Mouse (Mus musculus) macrophage (primary cell): ENCODE data around the gene Mymk. TPM values are rescaled to one million over a fixed set of nuclear protein-coding genes. Genes with fewer than 3 reads are reported as not detected.

ENCODE experiments used
- H3K27ac ChIP-seq: fragments of 350-480 bp; formaldehyde crosslinking; 2 replicates; pipeline ENCODE4 v1.9.0; 2021
- H3K36me3 ChIP-seq: fragments of 350-480 bp; formaldehyde crosslinking; 2 replicates; pipeline ENCODE4 v1.9.0; 2021; ENCODE audit errors: inconsistent target
- H3K4me3 ChIP-seq: fragments of 350-480 bp; formaldehyde crosslinking; 2 replicates; pipeline ENCODE4 v1.9.0; 2021; ENCODE audit errors: inconsistent target
- H3K79me2 ChIP-seq: fragments of 350-480 bp; formaldehyde crosslinking; 2 replicates; pipeline ENCODE4 v1.9.0; 2021; ENCODE audit errors: inconsistent target
- WGBS: methylation state at CpG from one replicate; pipeline ENCODE4 v1.1.7; 2026; ENCODE audit warnings: inconsistent platforms; ENCODE audit not compliant: missing documents; 5-methylcytosine and 5-hydroxymethylcytosine counted together
- polyA plus RNA-seq: library from polyadenylated mRNA; stranded (reverse); fragments of 250-400 nt; gene quantifications from 3 replicates; pipeline ENCODE4 v1.2.4, GENCODE M21; 2018; ENCODE audit warnings: inconsistent platforms

The Mymk gene
- polyA plus RNA-seq, 1 experiment from 2014 or later: not detected

DNA sequence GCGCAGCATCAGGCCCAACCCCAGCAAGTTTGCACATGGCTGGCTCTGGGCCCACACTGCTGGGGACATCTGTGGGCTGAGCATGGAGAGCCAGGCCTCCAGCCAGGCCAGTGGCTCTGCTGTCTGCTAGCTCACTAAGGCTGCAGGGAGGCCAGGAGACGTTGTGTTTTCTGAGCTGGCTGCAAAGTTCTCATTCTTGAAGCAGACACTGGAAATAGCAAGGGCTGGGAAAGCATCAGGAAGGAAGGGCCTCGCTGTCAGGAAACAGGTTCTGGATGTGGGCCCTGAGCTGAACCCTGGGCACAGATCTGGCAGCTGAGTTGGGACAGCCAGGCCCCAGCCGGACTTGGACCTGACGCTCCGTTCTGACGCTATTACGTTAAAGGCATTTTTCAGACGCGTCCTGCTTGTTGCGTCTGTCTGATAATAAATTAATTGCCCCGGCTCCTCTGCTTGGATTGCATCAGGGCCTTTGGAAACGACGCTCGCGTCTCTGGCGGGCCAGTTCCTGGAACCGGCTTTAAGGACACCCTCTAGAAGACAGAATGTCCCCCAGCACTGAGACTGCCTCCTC, 16.2 kb upstream of the Mymk start:
- no peak overlapping the region for H3K4me3 ChIP-seq
- H3K79me2 ChIP-seq: no peaks in the 10 kb centered on the region
- 22% methylated on average over 18 of the region's 18 CpGs for WGBS
- H3K27ac ChIP-seq: no peak overlapping the region
- no peaks in the 10 kb centered on the region for H3K36me3 ChIP-seq

DNA sequence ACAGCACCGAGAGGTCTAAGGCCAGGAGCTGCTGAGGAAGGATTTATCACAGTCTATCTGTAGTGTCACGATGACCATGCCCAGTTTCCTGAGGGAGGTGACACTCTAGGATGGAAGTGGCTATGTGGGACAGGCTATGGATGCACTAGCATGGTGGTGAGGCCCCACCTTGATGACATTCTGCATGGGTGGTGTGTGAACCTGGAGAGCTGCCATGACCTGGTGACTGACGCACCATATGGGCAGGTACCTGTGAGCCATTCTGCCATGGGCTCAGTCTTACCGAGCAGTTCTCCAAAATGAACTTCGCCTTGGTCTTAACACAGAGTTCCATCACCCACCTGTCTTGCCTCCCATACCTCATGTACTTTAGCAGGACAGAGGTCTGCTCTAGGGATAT, 15.6 kb upstream of the Mymk start:
- Histone ChIP-seq H3K36me3 (no peaks in the 10 kb centered on the region), H3K79me2 (no peaks in the 10 kb centered on the region), H3K4me3 (no peak overlapping the region), H3K27ac (no peak overlapping the region)
- whole genome bisulfite sequencing: 85% methylated on average over 5 of the region's 5 CpGs

DNA sequence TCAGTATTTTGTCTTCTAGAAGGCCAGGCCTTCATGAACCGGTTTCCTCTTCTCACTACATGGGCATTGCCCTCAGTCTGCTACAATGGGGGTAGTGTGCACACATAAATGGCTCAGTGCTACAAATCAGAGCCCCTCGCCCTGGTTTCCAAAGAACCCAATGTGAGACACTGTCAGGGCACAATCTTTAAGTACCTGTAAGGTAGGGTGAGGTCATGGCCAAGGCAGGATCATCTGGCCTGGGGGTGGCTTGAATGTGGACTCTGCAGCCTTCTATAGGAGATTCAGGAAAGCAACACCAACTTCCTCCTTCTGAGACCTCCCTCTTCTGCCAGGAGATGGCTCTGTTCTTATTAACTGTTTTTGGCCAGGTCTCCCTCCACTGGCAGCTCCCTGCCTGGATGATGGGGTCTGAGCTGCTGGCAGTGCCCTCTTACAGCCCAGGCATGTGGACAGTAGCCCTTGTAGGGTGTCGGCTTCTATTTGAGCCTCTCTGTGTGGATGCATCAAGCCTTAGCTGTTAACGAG, 14.6 kb upstream of the Mymk start:
- Histone ChIP-seq H3K79me2 (no peaks in the 10 kb centered on the region), H3K4me3 (no peak overlapping the region), H3K27ac (no peak overlapping the region), H3K36me3 (no peaks in the 10 kb centered on the region)
- WGBS: 60% methylated on average over 4 of the region's 4 CpGs

DNA sequence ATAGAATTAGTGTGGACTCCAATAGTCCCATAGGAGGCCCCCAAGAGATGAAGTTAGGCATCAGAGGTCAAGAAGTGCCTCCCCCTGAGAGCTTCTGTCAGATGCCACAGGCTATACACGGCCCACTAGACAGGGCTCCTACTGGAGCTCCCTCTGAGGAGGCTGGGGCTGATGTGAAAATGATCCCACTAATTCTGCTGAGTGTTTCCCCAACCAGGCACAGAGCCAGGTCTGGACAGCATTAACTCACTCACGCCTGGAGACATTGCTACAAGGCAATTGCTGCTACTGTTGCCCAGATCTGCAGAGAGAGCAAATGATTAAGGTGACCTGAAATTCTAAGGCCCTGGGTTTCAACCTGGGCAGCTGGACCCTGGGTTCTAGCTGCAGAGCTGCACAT, 13.8 kb upstream of the Mymk start:
- 52% methylated on average over 2 of the region's 2 CpGs for whole genome bisulfite sequencing
- no peak overlapping the region for H3K27ac ChIP-seq
- no peak overlapping the region for H3K4me3 ChIP-seq
- no peaks in the 10 kb centered on the region for H3K36me3 ChIP-seq
- H3K79me2 ChIP-seq: no peaks in the 10 kb centered on the region

DNA sequence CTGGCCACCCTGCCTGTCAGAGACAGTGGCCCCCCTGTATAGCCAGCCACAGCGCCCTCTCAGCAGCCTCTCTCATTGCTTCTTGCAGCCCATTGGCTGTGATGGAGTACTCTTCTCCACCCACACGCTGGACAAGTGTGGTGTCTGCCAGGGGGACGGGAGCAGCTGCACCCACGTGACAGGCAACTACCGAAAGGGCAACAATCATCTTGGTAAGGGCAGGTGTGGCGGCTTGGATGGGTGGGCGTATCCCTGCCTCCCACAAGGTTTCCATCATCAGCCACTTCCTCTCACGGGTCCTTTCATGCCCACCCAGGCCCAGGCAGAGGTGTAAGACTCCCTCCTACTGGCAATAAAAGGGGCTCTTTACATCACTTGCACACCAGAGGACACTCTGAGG, 13.0 kb upstream of the Mymk start:
- Histone ChIP-seq H3K4me3 (no peak overlapping the region), H3K36me3 (no peaks in the 10 kb centered on the region), H3K27ac (no peak overlapping the region), H3K79me2 (no peaks in the 10 kb centered on the region)
- WGBS: 71% methylated on average over 8 of the region's 8 CpGs

DNA sequence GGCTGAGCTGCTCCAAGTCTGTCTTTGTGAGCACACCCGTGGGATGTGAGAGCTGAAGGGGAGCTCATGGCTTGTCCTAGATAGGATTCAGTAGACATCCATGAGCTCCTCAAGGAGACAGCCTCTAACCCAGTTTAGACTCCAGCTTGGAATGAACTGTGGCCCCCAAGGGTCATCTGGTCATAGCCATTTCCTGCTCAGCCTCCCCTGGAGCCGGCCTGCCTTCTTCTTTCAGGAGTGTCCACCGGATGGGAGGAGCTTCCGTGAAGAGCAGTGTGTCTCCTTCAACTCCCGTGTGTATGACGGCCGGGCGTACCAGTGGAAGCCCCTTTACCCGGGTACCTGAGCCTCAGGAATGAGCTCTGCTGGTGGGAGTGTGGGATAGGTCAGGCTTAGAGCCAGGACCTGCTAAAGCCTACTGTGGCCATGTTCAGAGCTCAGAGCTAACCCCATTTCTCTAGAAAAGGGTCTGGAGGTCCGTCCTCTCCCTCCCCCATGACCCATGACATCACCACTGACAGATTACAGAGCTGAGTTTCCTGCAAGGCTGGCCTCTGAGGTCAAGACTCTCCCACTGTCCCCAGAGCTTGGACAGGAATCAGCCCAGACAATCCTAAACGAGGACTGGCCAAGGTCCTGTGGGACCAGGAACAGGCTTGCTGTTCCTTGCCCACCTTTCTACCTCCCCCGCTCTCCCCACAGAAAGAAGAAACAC, 11.9 kb upstream of the Mymk start:
- WGBS: 87% methylated on average over 12 of the region's 12 CpGs
- Histone ChIP-seq H3K4me3 (no peak overlapping the region), H3K27ac (no peak overlapping the region), H3K36me3 (no peaks in the 10 kb centered on the region), H3K79me2 (no peaks in the 10 kb centered on the region)

DNA sequence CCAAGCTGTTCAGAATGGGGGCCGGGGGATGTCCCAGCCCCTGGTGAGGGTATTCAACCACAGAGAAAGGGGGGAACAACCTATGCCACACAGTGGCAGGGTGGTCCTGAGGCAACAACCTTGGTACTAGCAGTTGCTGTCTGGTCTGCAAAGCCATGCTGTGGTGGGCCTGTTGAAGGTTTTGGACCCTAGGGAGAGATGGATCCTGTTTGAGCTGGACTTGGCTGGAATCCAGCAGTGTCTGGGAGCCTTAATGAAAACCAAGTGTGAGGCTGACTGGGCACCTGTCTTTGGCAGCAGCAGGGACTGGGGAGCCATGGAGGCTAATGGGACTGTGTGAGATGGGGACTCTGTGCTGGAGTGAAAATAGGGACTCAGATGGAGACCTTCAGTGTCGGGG, 7.7 kb upstream of the Mymk start:
- Histone ChIP-seq H3K79me2 (no peaks in the 10 kb centered on the region), H3K27ac (no peak overlapping the region), H3K4me3 (no peak overlapping the region), H3K36me3 (no peaks in the 10 kb centered on the region)
- WGBS: 75% methylated on average over 2 of the region's 2 CpGs

DNA sequence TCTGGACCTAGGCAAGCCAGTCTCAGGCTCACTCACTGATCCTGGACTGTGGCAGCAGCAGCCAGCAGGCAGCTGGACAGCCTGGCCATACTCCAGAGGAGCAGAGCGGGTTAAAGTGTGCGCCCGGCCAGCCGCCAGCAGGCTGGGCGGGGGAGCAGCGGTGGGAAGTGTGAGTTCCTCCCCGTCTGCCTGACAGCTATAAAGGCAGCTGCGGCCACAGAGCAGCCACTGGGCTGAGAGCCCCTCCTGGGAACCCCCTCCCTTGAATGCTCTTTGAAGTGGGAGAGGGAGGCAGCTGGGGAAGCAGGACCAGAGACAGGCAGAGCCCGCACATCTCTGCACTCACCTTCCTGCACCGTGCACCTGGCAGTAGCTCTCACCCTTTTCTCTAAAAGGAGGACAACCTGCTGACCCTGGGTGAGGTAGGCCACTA, 7.2 kb upstream of the Mymk start, which contains the start of gene Adamtsl2:
Gene Adamtsl2 (plus strand): TSS at position 228 of the 433 bp plus-strand sequence.
- Histone ChIP-seq H3K36me3 (no peaks in the 10 kb centered on the region), H3K27ac (no peak within 1 kb of the TSS)
- 2% methylated on average over 10 of the region's 10 CpGs for WGBS

DNA sequence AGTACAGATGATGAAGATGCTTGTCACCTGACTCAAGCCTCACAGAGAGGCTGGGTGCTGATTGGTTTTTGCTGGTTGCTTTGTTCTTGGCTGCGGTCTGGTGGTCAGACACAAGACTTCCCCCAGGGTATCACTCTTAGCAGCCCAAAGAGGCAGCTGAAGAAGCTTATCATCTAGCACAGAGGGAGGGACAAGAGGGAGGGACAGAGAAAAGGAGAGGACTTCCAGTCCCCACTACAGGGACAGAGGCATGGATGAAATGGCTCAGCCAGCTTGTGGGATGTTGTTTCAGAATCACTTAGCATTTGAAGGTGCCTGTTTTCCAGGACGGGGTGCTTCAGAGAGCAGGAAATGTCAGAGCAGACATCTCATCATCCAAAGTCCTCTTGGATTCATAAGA, 6.3 kb upstream of the Mymk start:
- 50% methylated on average over 2 of the region's 2 CpGs for WGBS
- Histone ChIP-seq H3K4me3 (no peak overlapping the region), H3K27ac (no peak overlapping the region), H3K36me3 (no peaks in the 10 kb centered on the region), H3K79me2 (no peaks in the 10 kb centered on the region)

More for the DNA sequence above, 7.2 kb upstream of the Mymk start, which contains the start of gene Adamtsl2:
- H3K79me2 ChIP-seq: no peaks in the 10 kb centered on the region
- no peak within 1 kb of the TSS for H3K4me3 ChIP-seq

DNA sequence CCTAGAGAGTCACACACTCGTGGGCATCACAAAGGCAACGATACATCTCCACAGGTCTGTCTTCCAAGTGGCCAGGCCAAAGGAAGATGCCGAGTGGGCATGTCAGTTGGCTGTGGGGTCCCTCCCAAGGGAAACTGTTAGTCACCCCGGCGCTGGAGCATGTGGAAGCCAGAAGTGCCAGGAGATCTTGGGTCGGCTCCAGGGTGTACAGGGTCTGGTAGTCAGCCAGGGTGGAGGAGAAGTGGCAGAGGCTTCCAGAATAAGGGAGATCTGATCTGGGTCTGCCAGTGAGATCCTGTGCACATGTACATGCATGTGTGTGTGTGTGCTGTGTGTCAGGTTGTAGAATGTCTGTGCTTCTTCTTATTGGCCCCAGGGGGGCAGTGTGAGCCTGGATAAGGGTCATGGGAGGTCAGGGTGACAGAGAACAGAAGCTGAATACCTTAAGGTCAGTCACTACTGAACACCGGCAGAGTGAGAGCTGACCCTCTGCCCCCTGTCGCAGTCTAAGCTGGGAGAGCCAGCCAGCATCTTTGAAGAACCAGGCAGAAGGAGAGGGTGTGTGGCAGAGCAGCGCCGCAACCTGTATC, 5.8 kb upstream of the Mymk start:
- Histone ChIP-seq H3K36me3 (no peaks in the 10 kb centered on the region), H3K4me3 (no peak overlapping the region), H3K27ac (no peak overlapping the region), H3K79me2 (no peaks in the 10 kb centered on the region)
- 86% methylated on average over 10 of the region's 10 CpGs for WGBS

DNA sequence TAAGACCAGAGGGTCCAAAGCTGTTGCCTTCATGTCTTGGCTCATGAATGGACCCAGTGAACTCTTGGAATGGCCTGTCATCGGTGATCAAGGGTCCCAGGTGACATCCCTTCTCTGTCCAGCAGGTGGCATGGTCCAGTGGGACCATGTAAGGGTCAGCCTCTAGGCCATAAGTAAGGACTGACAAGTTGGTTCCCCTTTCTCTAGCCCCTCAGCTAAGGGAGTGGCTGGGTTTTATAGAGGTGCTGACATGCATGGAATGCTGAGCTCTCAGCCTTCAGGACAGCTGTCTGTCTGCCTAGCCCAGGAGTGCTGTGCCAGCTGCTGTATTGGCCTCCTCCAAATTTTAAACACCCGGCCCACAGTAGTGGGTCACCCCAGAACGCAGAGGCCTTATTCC, 3.5 kb upstream of the Mymk start:
- H3K79me2 ChIP-seq: no peaks in the 10 kb centered on the region
- H3K36me3 ChIP-seq: no peaks in the 10 kb centered on the region
- H3K27ac ChIP-seq: no peak overlapping the region
- WGBS: 51% methylated on average over 3 of the region's 3 CpGs
- H3K4me3 ChIP-seq: no peak overlapping the region

DNA sequence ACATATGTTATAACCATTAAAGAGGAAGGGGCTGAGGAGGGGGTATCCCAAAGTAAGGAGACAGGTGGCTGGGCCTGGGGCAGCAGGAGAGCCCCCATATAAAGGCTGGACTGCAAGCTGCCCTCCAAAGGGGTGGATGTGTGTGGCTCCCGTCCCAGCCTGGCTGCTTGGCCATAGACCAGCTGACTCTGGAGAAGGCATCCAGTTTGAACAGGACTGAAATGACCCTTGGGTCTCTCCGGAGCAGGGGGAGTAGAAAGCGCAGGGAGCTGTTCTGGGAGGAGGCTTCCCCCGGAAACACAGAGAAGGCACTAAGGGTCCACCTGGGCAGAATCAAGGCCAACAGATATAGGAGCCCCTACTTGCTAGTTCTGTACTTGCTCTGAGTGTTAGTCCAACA, 2.8 kb upstream of the Mymk start:
- Histone ChIP-seq H3K36me3 (no peaks in the 10 kb centered on the region), H3K27ac (no peak overlapping the region), H3K4me3 (no peak overlapping the region), H3K79me2 (no peaks in the 10 kb centered on the region)
- 90% methylated on average over 4 of the region's 4 CpGs for WGBS

DNA sequence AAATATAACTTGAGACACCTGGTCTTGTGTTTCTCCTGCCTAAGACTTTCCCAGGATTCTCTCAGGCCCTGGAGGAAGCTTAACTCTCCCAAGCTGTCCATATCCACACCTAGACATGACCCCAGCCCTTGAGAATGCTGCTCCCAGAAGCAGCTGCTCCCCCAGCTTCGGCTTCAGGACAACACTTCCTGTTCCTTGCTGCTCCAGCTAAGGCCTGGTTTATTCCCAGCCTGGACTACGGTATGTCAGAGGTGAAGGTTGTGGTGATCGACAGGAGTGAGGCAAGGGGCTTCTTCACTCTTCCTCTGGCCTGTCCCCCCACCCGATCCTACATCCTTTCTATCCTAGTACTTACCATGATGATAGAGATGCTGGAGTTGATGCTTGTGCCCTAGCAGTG, 1.4 kb upstream of the Mymk start:
- 92% methylated on average over 4 of the region's 4 CpGs for WGBS
- Histone ChIP-seq H3K27ac (no peak overlapping the region), H3K36me3 (no peaks in the 10 kb centered on the region), H3K4me3 (no peak overlapping the region), H3K79me2 (no peaks in the 10 kb centered on the region)

DNA sequence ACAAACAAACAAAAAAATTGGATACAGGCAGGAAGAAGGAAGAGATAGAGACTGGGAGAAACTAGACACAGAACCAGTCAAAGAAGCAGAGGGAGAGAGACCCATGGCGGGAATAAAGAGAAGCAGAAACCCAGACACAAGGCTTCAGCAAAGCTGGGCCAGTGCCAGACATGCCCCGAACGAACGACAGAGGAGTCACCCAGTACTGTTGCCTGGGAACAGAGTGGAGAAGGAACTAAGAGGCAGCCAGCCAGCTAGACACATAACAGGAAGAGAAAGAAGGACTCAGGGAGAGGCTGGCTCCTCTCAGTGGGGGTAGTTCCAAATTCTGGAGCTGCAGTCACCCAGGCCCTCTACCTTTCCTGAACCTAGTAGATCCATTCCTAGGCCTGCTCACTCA, 842 bp downstream of the Mymk start:
- H3K4me3 ChIP-seq: no peak overlapping the region
- no peaks in the 10 kb centered on the region for H3K79me2 ChIP-seq
- WGBS: 2% methylated on average over 4 of the region's 4 CpGs
- no peaks in the 10 kb centered on the region for H3K36me3 ChIP-seq
- H3K27ac ChIP-seq: no peak overlapping the region

DNA sequence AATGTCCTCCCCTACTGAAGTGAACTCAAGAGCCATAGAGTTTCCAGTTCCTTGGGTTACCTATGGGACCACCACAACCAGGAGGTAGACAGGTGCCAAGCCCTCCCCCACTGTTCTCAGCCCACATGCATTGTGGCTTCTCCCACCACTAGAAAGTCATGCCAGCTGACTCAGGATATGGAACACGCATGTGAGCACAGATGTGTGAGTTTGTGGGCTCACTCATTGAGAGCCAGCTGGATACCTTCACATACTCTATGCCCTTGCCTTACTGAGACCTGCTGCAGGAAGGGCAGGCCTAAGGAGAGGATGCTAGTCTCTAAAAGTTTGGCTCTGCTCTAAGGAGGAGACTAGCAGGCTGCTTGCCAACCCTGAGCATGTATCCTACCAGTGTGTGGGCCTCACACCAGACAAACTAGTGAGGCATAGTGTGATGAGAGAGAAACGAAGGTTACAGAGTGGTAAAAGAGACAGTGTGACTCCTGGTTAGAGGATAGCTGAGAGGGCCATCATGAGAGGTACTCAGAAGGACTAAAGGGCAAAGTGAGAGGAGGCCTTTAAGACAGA, 1.6 kb downstream of the Mymk start:
- Histone ChIP-seq H3K79me2 (no peaks in the 10 kb centered on the region), H3K4me3 (no peak overlapping the region), H3K36me3 (no peaks in the 10 kb centered on the region), H3K27ac (no peak overlapping the region)
- WGBS: 89% methylated on average over 2 of the region's 2 CpGs
